Comparison of ENCODE assay signal across 7 mouse cellular contexts in genomic region chr12:37880042-37881017, GRCm38 (mm10).
DNase-seq lines count a peak whose midpoint lies in the region; ATAC-seq and TF ChIP-seq lines count a peak whose summit lies in the region.

No protein-coding gene starts in this region.

- peak overlapping the region; percentile 46 for H3K27ac ChIP-seq in gastrocnemius, adult 2 months
- H3K27ac ChIP-seq in intestine, embryonic 15.5 days = no peak overlapping the region; the same call in 1 of the 2 replicates
- no peak overlapping the region for H3K27ac ChIP-seq in limb, embryonic 15.5 days
- H3K27ac ChIP-seq in neural tube, embryonic 14.5 days (ENCODE audit: low read depth, low read length) = peak overlapping the region; percentile 52; the same call in 1 of the 2 replicates

- H3K9me3 ChIP-seq in intestine, embryonic 15.5 days = no peaks in the 10 kb centered on the region
- H3K9me3 ChIP-seq in limb, embryonic 15.5 days = no peaks in the 10 kb centered on the region
- H3K9me3 ChIP-seq in neural tube, embryonic 14.5 days (ENCODE audit: control insufficient read depth, low read length) = no peaks in the 10 kb centered on the region

- H3K9ac ChIP-seq in intestine, embryonic 15.5 days = peak overlapping the region; percentile 39
- H3K9ac ChIP-seq in limb, embryonic 15.5 days = 0 out of 2 replicates have a peak overlapping the region, but pooled peaks have one; percentile 10
- H3K9ac ChIP-seq in neural tube, embryonic 14.5 days (replicated peaks; ENCODE audit: low read depth, low read length) = peak overlapping the region; percentile 53

- no peak for TF ChIP-seq CTCF in gastrocnemius, adult 2 months (IDR thresholded peaks at IDR 0.05)

- peak; percentile 66 for ATAC-seq in intestine, embryonic 15.5 days
- no peak for ATAC-seq in limb, embryonic 15.5 days (ENCODE audit: insufficient number of reproducible peaks, low FRiP score, low TSS enrichment, low read depth)
- ATAC-seq in neural tube, embryonic 14.5 days (ENCODE audit: low read depth) = peak; percentile 90

- under 1% methylated on average over 23 of the region's 26 CpGs for WGBS in intestine, embryonic 15.5 days
- 1% methylated on average over 26 of the region's 26 CpGs for WGBS in limb, embryonic 15.5 days
- WGBS in neural tube, embryonic 14.5 days = under 1% methylated on average over 26 of the region's 26 CpGs

- H3K4me2 ChIP-seq in intestine, embryonic 15.5 days (replicated peaks) = peak overlapping the region; percentile 74
- peak overlapping the region; percentile 81 for H3K4me2 ChIP-seq in limb, embryonic 15.5 days
- peak overlapping the region; percentile 90 for H3K4me2 ChIP-seq in neural tube, embryonic 14.5 days (ENCODE audit: low read depth, low read length)

- H3K27me3 ChIP-seq in intestine, embryonic 15.5 days (replicated peaks) = no peaks in the 10 kb centered on the region
- H3K27me3 ChIP-seq in limb, embryonic 15.5 days = no peaks in the 10 kb centered on the region
- H3K27me3 ChIP-seq in neural tube, embryonic 14.5 days (ENCODE audit: control insufficient read depth, insufficient read depth, low read length) = no peaks in the 10 kb centered on the region

- intact Hi-C loops in gastrocnemius, adult 2 months (cut with DNase I) = no loop called here

- peak overlapping the region; percentile 70 for H3K4me3 ChIP-seq in gastrocnemius, adult 2 months
- H3K4me3 ChIP-seq in intestine, embryonic 15.5 days (replicated peaks) = peak overlapping the region; percentile 39
- peak overlapping the region; percentile 44 for H3K4me3 ChIP-seq in limb, embryonic 15.5 days
- H3K4me3 ChIP-seq in neural tube, embryonic 14.5 days (ENCODE audit: low read depth, low read length) = peak overlapping the region; percentile 46

- no peaks in the 10 kb centered on the region for H3K4me1 ChIP-seq in intestine, embryonic 15.5 days (replicated peaks)
- peaks cover 6% of the 10 kb centered on the region; the same call in 1 of the 2 replicates for H3K4me1 ChIP-seq in limb, embryonic 15.5 days
- no peaks in the 10 kb centered on the region for H3K4me1 ChIP-seq in neural tube, embryonic 14.5 days (ENCODE audit: control insufficient read depth, insufficient read depth, low read length)

- peak; percentile 13 for DNase-seq in adrenal gland, postnatal 14 days
- DNase-seq in cerebellum, postnatal 36 days = peak; percentile 46 to 55
- DNase-seq in gastrocnemius, adult 2 months = peak; percentile 20
- DNase-seq in MN1 (ENCODE audit: low spot score) = no peak

- H3K36me3 ChIP-seq in intestine, embryonic 15.5 days = no peaks in the 10 kb centered on the region
- no peaks in the 10 kb centered on the region for H3K36me3 ChIP-seq in limb, embryonic 15.5 days
- H3K36me3 ChIP-seq in neural tube, embryonic 14.5 days (ENCODE audit: control insufficient read depth, insufficient read depth, low read length) = no peaks in the 10 kb centered on the region

Comparison
In these comparisons a context has a peak if more than half of its experiments do, and no peak if none do; other contexts are left out.
1. H3K27ac ChIP-seq: peak in gastrocnemius, adult 2 months (single experiment) and neural tube, embryonic 14.5 days (single experiment); none in intestine, embryonic 15.5 days (single experiment) and limb, embryonic 15.5 days (single experiment).
2. Peak in every context shown above with its lines, with median percentiles within 50 percentile points of each other: H3K4me3 ChIP-seq, H3K4me2 ChIP-seq and H3K9ac ChIP-seq.